Mouse (Mus musculus) regulatory T cell (primary cell): ENCODE data around the gene Mrpl51.

Experiments
- in situ Hi-C: fragments of 300-600 bp; cut with MboI, MseI; formaldehyde crosslinking; loops from one replicate; pipeline ENCODE4 v1.15.1; 2025; ENCODE audit warnings: high pct_unique_total_duplicates

Mrpl51 gene

GRCm38 (mm10) chr6:125192016-125192714 lies 564 bp downstream of the Mrpl51 start:
- in situ Hi-C loops: no loop called here

GRCm38 (mm10) chr6:125192841-125193240 lies 1.2 kb downstream of the Mrpl51 start:
- in situ Hi-C loops: no loop called here

- in situ Hi-C loops: no loop called here
Measured at GRCm38 (mm10) chr6:125193390-125193789, 1.8 kb downstream of the Mrpl51 start.

- in situ Hi-C loops: no loop called here
Measured at GRCm38 (mm10) chr6:125195541-125196075, 4.0 kb downstream of the Mrpl51 start.

- in situ Hi-C loops: no loop called here
Measured at GRCm38 (mm10) chr6:125196301-125196700, 4.7 kb downstream of the Mrpl51 start.

GRCm38 (mm10) chr6:125197166-125197565 lies 5.6 kb downstream of the Mrpl51 start:
- in situ Hi-C loops: no loop called here

- in situ Hi-C loops: no loop called here
Measured at GRCm38 (mm10) chr6:125210436-125210835, 18.8 kb downstream of the Mrpl51 start.

GRCm38 (mm10) chr6:125212621-125213020 lies 21.0 kb downstream of the Mrpl51 start:
- in situ Hi-C loops: no loop called here

GRCm38 (mm10) chr6:125213129-125213528 lies 21.5 kb downstream of the Mrpl51 start:
- in situ Hi-C loops: no loop called here

GRCm38 (mm10) chr6:125213715-125214114 lies 22.1 kb downstream of the Mrpl51 start:
- in situ Hi-C loops: no loop called here

- in situ Hi-C loops: no loop called here
Measured at GRCm38 (mm10) chr6:125215148-125215954, 23.8 kb downstream of the Mrpl51 start, which contains the start of gene Vamp1. TSS of gene Vamp1 (plus strand) at chr6:125215551.

GRCm38 (mm10) chr6:125216898-125217297 lies 25.3 kb downstream of the Mrpl51 start:
- in situ Hi-C loops: no loop called here

- in situ Hi-C loops: no loop called here
Measured at GRCm38 (mm10) chr6:125217899-125218298, 26.3 kb downstream of the Mrpl51 start.

- in situ Hi-C loops: no loop called here
Measured at GRCm38 (mm10) chr6:125218963-125219362, 27.4 kb downstream of the Mrpl51 start.

GRCm38 (mm10) chr6:125221115-125221745 lies 29.6 kb downstream of the Mrpl51 start:
- in situ Hi-C loops: no loop called here

- in situ Hi-C loops: no loop called here
Measured at GRCm38 (mm10) chr6:125222146-125222545, 30.5 kb downstream of the Mrpl51 start.

- in situ Hi-C loops: no loop called here
Measured at GRCm38 (mm10) chr6:125222577-125222976, 31.0 kb downstream of the Mrpl51 start.

- in situ Hi-C loops: loop anchor here (5.0 kb wide), 1 partner anchor 37 kb away; no protein-coding TSS in a partner anchor
Measured at GRCm38 (mm10) chr6:125225518-125226115, 34.0 kb downstream of the Mrpl51 start.

GRCm38 (mm10) chr6:125230571-125230970 lies 39.0 kb downstream of the Mrpl51 start:
- in situ Hi-C loops: no loop called here

GRCm38 (mm10) chr6:125231117-125232044 lies 39.8 kb downstream of the Mrpl51 start, which contains the start of gene Tapbpl:
TSS of gene Tapbpl (minus strand) at chr6:125231860.
- in situ Hi-C loops: no loop called here
